Mouse (Mus musculus): Measurements from ENCODE around the gene Mtx1.

- TF ChIP-seq POLR2A (IDR thresholded peaks at IDR 0.05; ENCODE audit: borderline replicate concordance, insufficient read depth, low read length) (no peak), CTCF (IDR thresholded peaks at IDR 0.05; ENCODE audit: borderline replicate concordance, insufficient read depth, low read depth, low read length) (no peak)
These were observed 63.8 kb downstream of the Mtx1 start for GRCm38 (mm10) chr3:89163123-89163522.

Data from cerebellum, adult 2 months (tissue).